Mouse (Mus musculus) embryo, embryonic 10.5 days (tissue): ENCODE results near the gene Ppp1r12a.
A peak's percentile ranks its signal among the peaks of the same experiment; 100 is the strongest.

Experiments
- DNase-seq: peaks from one replicate; pipeline ENCODE4 v3.0.0-alpha.2; 2015; ENCODE audit warnings: low spot score

Gene Ppp1r12a

DNA sequence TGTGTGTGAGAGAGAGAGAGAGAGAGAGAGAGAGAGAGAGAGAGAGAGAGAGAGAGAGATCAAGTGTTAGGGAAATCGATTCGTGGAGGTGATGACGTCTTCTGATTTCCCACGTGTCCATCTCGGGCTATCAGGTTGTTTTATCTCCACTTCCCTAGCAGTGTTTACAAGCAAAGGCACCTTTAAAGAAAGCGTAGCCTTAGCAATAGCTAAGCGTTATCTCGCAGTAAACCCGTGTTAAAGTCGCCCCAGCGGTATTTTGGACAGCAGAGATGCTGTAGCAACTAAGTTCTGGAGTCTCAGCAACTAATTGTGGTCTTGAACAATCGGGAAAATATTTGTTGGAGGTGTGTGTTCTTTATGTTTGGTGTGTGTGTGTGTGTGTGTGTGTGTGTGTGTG, 171.6 kb downstream of the Ppp1r12a start:
- peak; percentile 59 for DNase-seq
